Mouse (Mus musculus): ENCODE measurements around the gene Myo18b.

Gene Myo18b

GRCm38 (mm10) chr5:112815051-112815450 lies 81.1 kb downstream of the Myo18b start:
- DNase-seq (ENCODE audit: low spot score in 2 of 2): no peak

DNA sequence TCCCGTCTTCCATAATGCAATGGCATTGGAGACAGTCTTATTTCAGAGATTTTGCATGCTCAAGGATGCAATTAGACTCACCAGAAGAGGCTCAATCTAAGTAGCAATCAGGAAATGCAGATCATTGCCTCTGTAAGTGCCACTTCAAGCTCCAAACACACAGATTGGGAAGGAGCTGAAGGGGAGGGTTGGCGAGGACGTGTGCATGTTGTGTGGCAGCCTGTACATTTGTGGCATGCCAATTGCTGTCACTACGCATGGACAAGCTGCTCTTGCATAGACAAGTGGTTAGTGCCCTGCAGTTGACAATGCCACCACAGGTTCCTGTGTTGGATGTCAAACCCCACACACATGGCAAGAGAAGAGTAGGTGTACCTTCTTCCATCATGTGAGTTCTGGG lies 88.5 kb downstream of the Myo18b start:
- no peak for DNase-seq (ENCODE audit: low spot score in 2 of 2)

DNA sequence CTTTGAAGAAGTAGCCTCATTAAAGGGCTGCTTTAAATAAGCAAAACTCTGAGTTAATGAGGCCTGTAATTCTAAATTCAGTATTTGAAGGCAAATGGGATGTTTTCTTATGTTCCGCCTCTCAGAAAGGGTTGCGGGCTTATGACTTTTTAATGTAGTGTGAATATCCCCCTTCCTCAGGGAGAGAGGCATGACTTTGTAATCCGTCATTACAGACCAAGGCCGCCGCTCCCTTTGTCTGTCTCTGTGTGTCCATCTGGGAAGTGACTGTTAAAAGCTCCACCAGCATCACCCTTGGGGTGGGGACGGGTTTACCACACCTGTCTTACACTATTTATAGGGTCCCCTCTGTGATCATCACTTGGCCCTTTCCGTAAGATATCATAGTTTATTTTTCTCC lies 100.1 kb downstream of the Myo18b start:
- DNase-seq (ENCODE audit: low spot score in 2 of 2): no peak

DNA sequence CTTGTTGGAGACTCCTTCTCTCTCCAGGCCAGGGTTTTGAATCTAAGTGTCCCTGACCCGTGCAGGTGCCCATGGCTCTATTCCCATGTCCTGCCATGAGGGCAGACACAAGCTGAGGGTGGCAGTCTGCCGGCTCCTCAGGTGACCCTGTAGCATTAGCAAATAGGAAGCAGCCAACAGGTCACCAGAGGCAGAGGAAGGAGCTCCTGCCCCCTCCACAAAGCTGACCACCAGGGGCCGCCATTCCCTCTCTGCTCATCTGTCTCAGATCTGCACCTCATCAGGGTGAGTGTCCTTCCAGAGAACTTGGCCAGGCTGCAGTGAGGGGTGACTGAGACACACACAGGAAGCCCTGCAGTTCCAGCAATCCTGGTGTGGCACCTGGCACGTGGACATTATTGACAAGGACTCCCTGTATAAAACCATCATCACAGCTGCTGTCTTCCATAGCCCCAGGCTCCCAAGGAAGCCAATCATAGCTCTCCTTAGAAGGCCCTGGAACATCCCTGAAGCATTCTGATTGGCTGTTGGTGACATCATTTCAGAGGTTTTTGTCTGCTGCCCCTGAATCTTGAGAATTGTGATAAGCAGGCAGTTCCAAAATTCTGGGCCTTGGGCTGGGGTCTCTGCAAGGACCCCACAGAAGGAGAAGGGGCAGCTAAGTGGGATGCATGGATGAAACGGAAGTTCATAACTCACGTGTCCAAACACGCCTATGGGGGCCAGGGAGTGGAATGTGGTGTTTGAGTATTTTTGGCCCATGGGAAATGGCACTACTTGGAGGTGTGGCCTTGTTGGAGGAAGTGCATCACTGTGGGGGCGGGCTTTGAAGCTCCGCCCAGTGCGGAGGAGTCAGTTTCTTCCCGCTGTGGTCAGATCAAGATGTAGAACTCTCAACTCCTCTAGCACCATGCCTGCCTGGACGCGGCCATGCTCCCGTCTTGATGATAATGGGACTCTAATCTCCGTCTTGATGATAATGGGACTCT lies 104.1 kb downstream of the Myo18b start:
- no peak for DNase-seq (ENCODE audit: low spot score in 2 of 2)

GRCm38 (mm10) chr5:112790376-112791111 lies 105.6 kb downstream of the Myo18b start:
- no peak for DNase-seq (ENCODE audit: low spot score in 2 of 2)

DNA sequence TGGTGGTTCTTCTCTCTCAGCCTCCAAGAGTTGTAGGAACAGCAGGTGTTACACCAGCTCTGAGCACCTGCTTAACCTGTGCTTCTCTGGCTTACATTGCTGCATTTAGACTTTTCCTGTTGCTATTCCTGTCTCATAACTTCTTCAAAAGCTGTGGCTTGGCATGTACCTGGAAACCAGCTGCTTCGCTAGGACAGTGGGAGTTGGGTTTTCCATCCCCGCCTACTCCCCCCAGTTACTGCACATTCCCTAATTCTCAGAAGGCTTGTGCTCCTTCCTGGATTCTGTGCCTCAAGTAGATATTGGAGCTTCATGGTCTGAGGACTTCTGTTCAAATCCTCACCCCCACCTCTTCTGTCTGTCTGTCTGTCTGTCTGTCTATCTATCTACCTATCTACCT lies 107.7 kb downstream of the Myo18b start:
- DNase-seq (ENCODE audit: low spot score in 2 of 2): no peak

DNA sequence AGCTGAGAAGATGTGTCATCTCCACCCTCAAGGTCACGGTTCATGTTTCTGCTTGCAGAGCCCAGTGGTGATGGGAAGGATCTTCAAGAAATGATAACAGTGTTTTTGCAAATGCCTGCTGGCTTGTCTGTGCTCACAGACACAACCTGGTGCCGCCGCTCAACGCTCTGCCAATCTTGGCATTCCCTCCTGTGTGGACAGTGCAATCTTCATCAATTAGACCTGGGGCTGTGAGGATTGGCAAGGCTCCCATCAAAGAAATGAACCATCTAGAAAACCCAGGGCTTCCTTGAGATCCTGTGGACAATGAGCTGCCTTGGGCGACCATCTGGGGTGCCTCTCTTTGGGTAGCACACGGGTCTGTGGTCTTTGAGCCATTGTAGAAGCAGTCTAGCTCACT lies 109.4 kb downstream of the Myo18b start:
- DNase-seq (ENCODE audit: low spot score in 2 of 2): no peak

GRCm38 (mm10) chr5:112786031-112786430 lies 110.1 kb downstream of the Myo18b start:
- DNase-seq (ENCODE audit: low spot score in 2 of 2): no peak

DNA sequence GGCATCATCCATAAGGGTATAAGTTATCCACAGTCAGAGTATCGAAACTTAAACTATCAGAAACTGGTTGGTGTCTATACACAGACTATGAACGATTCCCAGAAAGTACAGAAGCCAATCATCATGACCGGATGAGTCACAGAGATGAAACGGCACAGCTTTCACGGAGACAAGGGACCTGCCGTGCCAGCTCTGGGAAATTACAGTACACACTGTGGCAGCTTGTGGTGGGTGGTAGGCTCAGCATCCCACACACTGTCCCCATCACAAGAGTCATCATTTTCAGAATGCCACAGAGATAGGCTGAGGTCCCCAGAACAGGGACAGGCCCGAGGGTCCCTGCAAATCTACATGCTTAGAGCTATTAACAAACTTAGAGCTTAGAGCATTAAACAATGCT lies 114.4 kb downstream of the Myo18b start:
- peak; percentile 24 to 50 for DNase-seq (ENCODE audit: low spot score in 2 of 2)

- no peak for DNase-seq (ENCODE audit: low spot score in 2 of 2)
These were observed 114.9 kb downstream of the Myo18b start for GRCm38 (mm10) chr5:112781231-112781630.

GRCm38 (mm10) chr5:112780383-112780782 lies 115.8 kb downstream of the Myo18b start:
- peak; percentile 43 to 57 for DNase-seq (ENCODE audit: low spot score in 2 of 2)

- DNase-seq (ENCODE audit: low spot score in 2 of 2): no peak
These were observed 119.3 kb downstream of the Myo18b start for GRCm38 (mm10) chr5:112776781-112777405.

- no peak for DNase-seq (ENCODE audit: low spot score in 2 of 2)
These were observed 122.7 kb downstream of the Myo18b start for GRCm38 (mm10) chr5:112773429-112773828.

GRCm38 (mm10) chr5:112771376-112771901 lies 124.7 kb downstream of the Myo18b start:
- no peak for DNase-seq (ENCODE audit: low spot score in 2 of 2)

GRCm38 (mm10) chr5:112769721-112770119 lies 126.4 kb downstream of the Myo18b start:
- DNase-seq (ENCODE audit: low spot score in 2 of 2): no peak

GRCm38 (mm10) chr5:112769020-112769720 lies 127.0 kb downstream of the Myo18b start:
- DNase-seq (ENCODE audit: low spot score in 2 of 2): no peak

GRCm38 (mm10) chr5:112768556-112768955 lies 127.6 kb downstream of the Myo18b start:
- no peak for DNase-seq (ENCODE audit: low spot score in 2 of 2)

- no peak for DNase-seq (ENCODE audit: low spot score in 2 of 2)
These were observed 134.6 kb downstream of the Myo18b start for GRCm38 (mm10) chr5:112761415-112762075.

DNA sequence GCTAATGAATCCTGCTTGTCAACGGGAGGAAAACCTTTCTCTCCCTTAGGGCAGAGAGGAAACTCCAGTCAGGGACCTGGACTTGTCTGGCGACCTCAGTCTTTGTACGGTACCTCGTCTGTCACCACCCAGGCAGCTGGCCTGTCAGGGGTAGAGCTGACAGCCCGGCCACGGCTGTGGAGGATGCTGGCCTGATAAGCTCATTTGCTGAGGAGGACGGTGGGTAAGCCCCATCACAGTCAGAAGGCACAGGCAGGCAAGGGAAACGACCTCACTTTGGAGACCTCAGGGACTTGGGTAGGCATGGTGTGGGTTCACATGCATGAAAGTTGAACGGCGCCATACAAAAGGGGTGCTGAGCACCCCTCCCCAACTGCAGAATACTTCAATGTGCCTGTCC lies 140.6 kb downstream of the Myo18b start:
- DNase-seq (ENCODE audit: low spot score in 2 of 2): no peak

DNA sequence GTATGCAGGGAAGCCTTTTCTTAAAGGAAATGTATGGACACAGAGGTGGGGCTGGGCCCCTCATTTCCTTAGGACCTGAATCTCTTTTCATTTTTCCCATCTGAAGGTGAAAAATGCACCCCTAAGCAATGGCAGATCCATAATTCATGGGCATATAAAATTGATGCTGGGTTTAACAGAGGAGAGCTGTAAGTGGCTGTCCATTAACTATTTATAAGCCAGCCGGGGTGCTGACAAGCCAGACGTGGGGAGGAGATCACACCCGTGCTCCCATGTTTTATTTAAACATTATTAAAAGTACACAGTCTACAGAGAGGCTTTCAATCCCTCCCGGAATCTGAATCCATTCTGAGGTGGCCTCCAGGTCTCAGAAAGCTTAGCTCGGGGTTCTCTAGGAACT lies 146.5 kb downstream of the Myo18b start:
- no peak for DNase-seq (ENCODE audit: low spot score in 2 of 2)

Data from frontal cortex, postnatal 10 days (tissue).